Mouse (Mus musculus) lung, postnatal 0 days (tissue): ENCODE measurements around the gene Mthfd1l.

Experiments
- CTCF ChIP-seq: IDR thresholded peaks from 2 replicates; pipeline ENCODE4 v1.5.1; 2016; ENCODE audit warnings: antibody characterized with exemption, mild to moderate bottlenecking
- EP300 ChIP-seq: IDR thresholded peaks from 2 replicates; pipeline ENCODE4 v1.6.1; 2016; ENCODE audit warnings: antibody characterized with exemption, mild to moderate bottlenecking, control low read depth

GRCm38 (mm10) chr10:4135100-4135764, 162.3 kb downstream of the Mthfd1l start:
- TF ChIP-seq CTCF (no peak), EP300 (no peak)
